Mouse (Mus musculus): Measurements from ENCODE around the gene Cttnbp2nl.

The Cttnbp2nl gene

GRCm38 (mm10) chr3:105052937-105053697 lies at the start of gene Cttnbp2nl:
Gene Cttnbp2nl, minus strand, starts transcription at chr3:105053146.
- in situ Hi-C loops (cut with MseI, MboI) = loop anchor here in 1 of 2 experiments (10.0 kb wide), 1 partner anchor 188 kb away; the partner anchor contains the start of genes Capza1 and St7l

- in situ Hi-C loops (cut with MseI, MboI) = no loop called here
These were observed 47.3 kb upstream of the Cttnbp2nl start for GRCm38 (mm10) chr3:105100270-105100589.

- in situ Hi-C loops (cut with MseI, MboI) = no loop called here
These were observed 46.8 kb upstream of the Cttnbp2nl start for GRCm38 (mm10) chr3:105099526-105100269.

GRCm38 (mm10) chr3:105097581-105097980 lies 44.6 kb upstream of the Cttnbp2nl start:
- in situ Hi-C loops (cut with MseI, MboI) = no loop called here

GRCm38 (mm10) chr3:105095026-105095425 lies 42.1 kb upstream of the Cttnbp2nl start:
- in situ Hi-C loops (cut with MseI, MboI) = no loop called here

GRCm38 (mm10) chr3:105094448-105094847 lies 41.5 kb upstream of the Cttnbp2nl start:
- in situ Hi-C loops (cut with MseI, MboI) = no loop called here

GRCm38 (mm10) chr3:105092721-105093505 lies 40.0 kb upstream of the Cttnbp2nl start:
- in situ Hi-C loops (cut with MseI, MboI) = no loop called here

- in situ Hi-C loops (cut with MseI, MboI) = no loop called here
These were observed 38.0 kb upstream of the Cttnbp2nl start for GRCm38 (mm10) chr3:105090981-105091380.

- in situ Hi-C loops (cut with MseI, MboI) = no loop called here
These were observed 37.2 kb upstream of the Cttnbp2nl start for GRCm38 (mm10) chr3:105090147-105090546.

- in situ Hi-C loops (cut with MseI, MboI) = no loop called here
These were observed 35.7 kb upstream of the Cttnbp2nl start for GRCm38 (mm10) chr3:105088638-105089037.

- in situ Hi-C loops (cut with MseI, MboI) = no loop called here
These were observed 34.4 kb upstream of the Cttnbp2nl start for GRCm38 (mm10) chr3:105087344-105087743.

- in situ Hi-C loops (cut with MseI, MboI) = no loop called here
These were observed 25.4 kb upstream of the Cttnbp2nl start for GRCm38 (mm10) chr3:105078231-105078826.

- in situ Hi-C loops (cut with MseI, MboI) = no loop called here
These were observed 22.9 kb upstream of the Cttnbp2nl start for GRCm38 (mm10) chr3:105075796-105076195.

GRCm38 (mm10) chr3:105072536-105072935 lies 19.6 kb upstream of the Cttnbp2nl start:
- in situ Hi-C loops (cut with MseI, MboI) = no loop called here

- in situ Hi-C loops (cut with MseI, MboI) = no loop called here
These were observed 18.3 kb upstream of the Cttnbp2nl start for GRCm38 (mm10) chr3:105071251-105071650.

GRCm38 (mm10) chr3:105070553-105070952 lies 17.6 kb upstream of the Cttnbp2nl start:
- in situ Hi-C loops (cut with MseI, MboI) = no loop called here

- in situ Hi-C loops (cut with MseI, MboI) = no loop called here
These were observed 13.6 kb upstream of the Cttnbp2nl start, which contains the start of gene 4930564D02Rik for GRCm38 (mm10) chr3:105066544-105066943. Gene 4930564D02Rik, plus strand, starts transcription at chr3:105066844.

- in situ Hi-C loops (cut with MseI, MboI) = loop anchor here in 1 of 2 experiments (5.0 kb wide), 1 partner anchor 70 kb away; no protein-coding TSS in a partner anchor
These were observed 9.7 kb upstream of the Cttnbp2nl start for GRCm38 (mm10) chr3:105062676-105063075.

GRCm38 (mm10) chr3:105061991-105062390 lies 9.0 kb upstream of the Cttnbp2nl start:
- in situ Hi-C loops (cut with MseI, MboI) = loop anchor here in 1 of 2 experiments (5.0 kb wide), 1 partner anchor 70 kb away; no protein-coding TSS in a partner anchor

GRCm38 (mm10) chr3:105061496-105061895 lies 8.6 kb upstream of the Cttnbp2nl start:
- in situ Hi-C loops (cut with MseI, MboI) = loop anchor here in 1 of 2 experiments (5.0 kb wide), 1 partner anchor 69 kb away; no protein-coding TSS in a partner anchor

GRCm38 (mm10) chr3:105060992-105061391 lies 8.0 kb upstream of the Cttnbp2nl start:
- in situ Hi-C loops (cut with MseI, MboI) = loop anchor here in 1 of 2 experiments (5.0 kb wide), 1 partner anchor 69 kb away; no protein-coding TSS in a partner anchor
